Mouse (Mus musculus) embryonic facial prominence, embryonic 11.5 days (tissue): ENCODE results near the gene Lgals3bp. TPM values are rescaled to one million over a fixed set of nuclear protein-coding genes. Genes with fewer than 3 reads are reported as not detected.

Experiments
- ATAC-seq: fragments of 200-750 bp; cut with Nextera tagmentation; replicated peaks from 2 replicates; pipeline ENCODE4 v1.8.0; 2017; ENCODE audit warnings: low read depth; ENCODE audit not compliant: insufficient number of reproducible peaks, low FRiP score, low TSS enrichment
- DNase-seq: peaks from one replicate; pipeline ENCODE4 v3.0.0-alpha.2; 2015; ENCODE audit warnings: low spot score
- H3K27ac ChIP-seq: fragments of 300-500 bp; sonication (generic); replicated peaks from 2 replicates; pipeline ENCODE4 v1.5.1; 2014; ENCODE audit warnings: mild to moderate bottlenecking, low read depth, low read length, control low read depth
- H3K27me3 ChIP-seq: fragments of 300-500 bp; sonication (generic); 2 replicates; pipeline ENCODE4 v1.6.1; 2014; ENCODE audit warnings: mild to moderate bottlenecking, low read length, moderate library complexity, mixed read lengths; ENCODE audit not compliant: control insufficient read depth, insufficient read depth
- H3K36me3 ChIP-seq: fragments of 300-500 bp; sonication (generic); replicated peaks from 2 replicates; pipeline ENCODE4 v1.6.1; 2014; ENCODE audit warnings: low read depth, mild to moderate bottlenecking, low read length, moderate library complexity, mixed read lengths; ENCODE audit not compliant: control insufficient read depth, insufficient read depth
- H3K4me1 ChIP-seq: fragments of 300-500 bp; sonication (generic); 2 replicates; pipeline ENCODE4 v1.6.1; 2014; ENCODE audit warnings: low read length, mixed read lengths; ENCODE audit not compliant: control insufficient read depth, insufficient read depth
- H3K4me2 ChIP-seq: fragments of 300-500 bp; sonication (generic); 2 replicates; pipeline ENCODE4 v1.6.1; 2014; ENCODE audit warnings: low read depth, mild to moderate bottlenecking, control low read depth, low read length, moderate library complexity
- H3K4me3 ChIP-seq: fragments of 300-500 bp; sonication (generic); 2 replicates; pipeline ENCODE4 v1.5.1; 2014; ENCODE audit warnings: low read depth, low read length, control low read depth
- H3K9ac ChIP-seq: fragments of 300-500 bp; sonication (generic); replicated peaks from 2 replicates; pipeline ENCODE4 v1.6.1; 2014; ENCODE audit warnings: mild to moderate bottlenecking, control low read depth, low read length
- H3K9me3 ChIP-seq: fragments of 300-500 bp; sonication (generic); replicated peaks from 2 replicates; pipeline ENCODE4 v1.6.1; 2016; ENCODE audit warnings: mild to moderate bottlenecking, low read length, inconsistent platforms, mixed read lengths; ENCODE audit not compliant: control insufficient read depth
- WGBS: fragments of 180-500 bp; shearing (Covaris S2); extraction: QIAGEN DNeasy Blood & Tissue Kit; methylation state at CpG from one replicate; pipeline ENCODE4 v1.1.7; 2014; 5-methylcytosine and 5-hydroxymethylcytosine counted together
- polyA plus RNA-seq: library from polyadenylated mRNA; unstranded; fragments of >200 nt; fragmentation: Nextera tagmentation; extraction: Ambion mirVana; gene quantifications from 2 replicates; pipeline ENCODE4 v1.2.1, GENCODE M21; 2014

Lgals3bp gene
- polyA plus RNA-seq, 1 experiment from 2014 or later = 1.0 TPM

DNA sequence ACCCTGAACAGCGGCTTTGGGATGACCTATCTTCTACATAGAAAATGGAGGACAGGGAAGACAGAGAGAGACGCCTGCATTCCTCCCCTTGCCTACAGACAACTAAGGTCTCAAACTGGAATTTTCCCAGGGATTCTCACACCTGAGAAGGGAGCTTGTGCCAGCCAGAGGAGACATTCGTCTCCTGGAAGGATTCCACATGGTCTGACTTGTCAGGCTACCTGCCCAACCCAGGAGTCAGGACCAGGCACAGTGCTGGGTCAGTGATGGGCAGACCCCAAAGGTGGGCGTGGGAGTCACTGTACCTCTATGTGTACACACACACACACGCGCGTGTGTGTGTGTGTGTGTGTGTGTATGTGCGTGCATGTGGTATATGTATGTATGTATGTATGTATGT lies 3.4 kb upstream of the Lgals3bp start:
- H3K4me3 ChIP-seq = no peak overlapping the region
- no peak overlapping the region for H3K9ac ChIP-seq
- no peaks in the 10 kb centered on the region; the same call in 1 of the 2 replicates for H3K4me1 ChIP-seq
- DNase-seq = no peak
- no peaks in the 10 kb centered on the region; the same call in none of the 2 replicates for H3K36me3 ChIP-seq
- no peaks in the 10 kb centered on the region for H3K9me3 ChIP-seq
- no peak overlapping the region for H3K27ac ChIP-seq
- no peak overlapping the region for H3K4me2 ChIP-seq
- 93% methylated on average over 8 of the region's 8 CpGs for WGBS
- H3K27me3 ChIP-seq = no peaks in the 10 kb centered on the region
- ATAC-seq = no peak

DNA sequence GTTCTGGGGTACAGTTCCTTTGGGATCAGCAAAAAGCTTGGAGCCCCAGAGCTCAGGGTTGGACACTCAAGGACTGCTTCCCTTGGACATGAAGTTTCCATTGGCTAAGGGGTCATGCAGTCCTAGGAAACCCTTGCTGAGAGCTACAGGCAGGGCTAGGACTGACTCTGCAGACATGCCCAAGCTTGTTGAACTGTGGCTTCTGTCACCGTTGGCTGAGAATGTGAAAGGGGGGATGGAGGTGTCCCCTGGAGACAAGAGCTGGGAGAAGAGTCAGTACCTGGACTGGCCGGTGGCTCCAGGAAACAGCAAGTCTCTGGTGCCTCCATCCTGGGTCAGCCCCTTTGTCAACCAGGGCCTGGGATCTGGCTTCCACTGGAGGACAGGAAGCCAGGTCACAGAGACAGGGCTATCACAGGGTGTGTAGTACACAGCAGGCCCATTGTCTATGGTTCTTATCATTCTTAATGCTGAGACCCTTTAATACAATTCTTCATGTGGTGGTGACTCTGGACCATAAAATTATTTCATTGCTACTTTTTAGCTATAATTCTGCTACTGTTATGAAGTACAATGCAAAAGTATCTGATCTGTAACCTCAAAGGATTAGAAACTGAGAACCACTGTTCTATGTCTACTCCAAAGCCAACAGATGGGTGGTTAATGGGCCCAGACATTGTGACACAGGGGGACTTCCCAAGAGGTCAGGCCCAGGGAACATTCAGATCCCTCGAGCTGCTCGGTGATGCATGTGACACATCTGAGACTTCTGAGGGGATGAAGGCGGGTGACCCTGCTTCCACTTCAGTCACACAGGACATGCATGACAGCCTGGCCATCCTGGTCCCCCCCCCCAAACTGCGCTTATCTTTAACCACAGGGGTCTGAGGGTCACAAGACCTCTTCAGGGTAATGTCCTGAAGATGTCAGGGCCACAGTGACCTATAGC lies 2.3 kb upstream of the Lgals3bp start:
- H3K9me3 ChIP-seq = no peaks in the 10 kb centered on the region
- ATAC-seq = no peak
- H3K36me3 ChIP-seq = no peaks in the 10 kb centered on the region; the same call in 1 of the 2 replicates
- H3K27ac ChIP-seq = no peak overlapping the region
- no peak overlapping the region for H3K9ac ChIP-seq
- no peaks in the 10 kb centered on the region; the same call in 1 of the 2 replicates for H3K4me1 ChIP-seq
- no peak overlapping the region for H3K4me3 ChIP-seq
- no peak for DNase-seq
- no peaks in the 10 kb centered on the region for H3K27me3 ChIP-seq
- no peak overlapping the region for H3K4me2 ChIP-seq
- 77% methylated on average over 6 of the region's 6 CpGs for WGBS

DNA sequence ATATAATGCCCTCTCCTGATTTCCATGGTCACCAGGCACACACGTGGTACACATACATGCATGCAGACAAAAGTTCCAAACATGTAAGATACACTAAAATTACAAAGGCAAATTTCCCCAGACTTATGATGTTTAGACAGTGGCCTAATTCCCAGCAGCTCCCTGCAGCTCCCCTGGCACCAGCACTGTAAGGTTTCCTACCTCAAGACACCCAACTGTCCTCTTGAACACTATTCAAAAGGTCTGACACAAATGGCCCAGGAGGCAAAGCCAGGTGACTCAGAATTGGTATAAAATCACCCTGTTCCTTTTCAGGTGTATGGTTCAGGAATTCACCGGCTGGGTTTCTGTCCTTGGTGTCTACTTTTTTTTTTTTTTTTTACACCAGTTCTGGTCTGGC lies 1.3 kb upstream of the Lgals3bp start:
- no peak overlapping the region for H3K27ac ChIP-seq
- ATAC-seq (no peak), DNase-seq (no peak)
- H3K9me3 ChIP-seq = no peaks in the 10 kb centered on the region
- H3K9ac ChIP-seq = no peak overlapping the region
- H3K4me3 ChIP-seq = no peak overlapping the region
- H3K4me2 ChIP-seq = no peak overlapping the region
- no peaks in the 10 kb centered on the region for H3K27me3 ChIP-seq
- no peaks in the 10 kb centered on the region; the same call in 1 of the 2 replicates for H3K36me3 ChIP-seq
- no peaks in the 10 kb centered on the region; the same call in 1 of the 2 replicates for H3K4me1 ChIP-seq
- WGBS = 89% methylated on average over 2 of the region's 2 CpGs

DNA sequence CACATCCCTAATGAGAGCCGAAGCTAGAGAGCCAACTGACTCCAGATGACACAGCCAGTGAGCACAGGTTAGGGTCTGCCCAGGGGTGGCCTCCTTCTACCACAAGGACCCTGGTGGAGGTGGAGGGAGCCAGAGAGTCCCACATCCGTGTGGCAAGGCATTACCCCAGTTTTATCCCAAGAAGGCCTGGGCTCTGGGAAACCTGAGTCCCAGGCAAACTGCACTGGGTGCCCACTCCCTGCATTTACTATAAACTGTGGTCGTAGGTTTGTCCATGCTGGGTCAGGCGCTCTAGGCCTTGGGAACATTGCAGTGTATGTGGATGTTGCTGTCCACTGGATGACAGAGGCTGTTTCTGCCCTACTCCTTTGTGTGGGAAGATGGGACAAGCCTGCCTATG lies 697 bp downstream of the Lgals3bp start:
- no peak overlapping the region for H3K4me2 ChIP-seq
- H3K27me3 ChIP-seq = no peaks in the 10 kb centered on the region
- no peaks in the 10 kb centered on the region; the same call in 1 of the 2 replicates for H3K4me1 ChIP-seq
- H3K4me3 ChIP-seq = no peak overlapping the region
- no peaks in the 10 kb centered on the region for H3K36me3 ChIP-seq
- no peak for ATAC-seq
- no peak for DNase-seq
- no peak overlapping the region for H3K27ac ChIP-seq
- WGBS = 85% methylated on average over 4 of the region's 4 CpGs
- no peak overlapping the region for H3K9ac ChIP-seq
- H3K9me3 ChIP-seq = no peaks in the 10 kb centered on the region

DNA sequence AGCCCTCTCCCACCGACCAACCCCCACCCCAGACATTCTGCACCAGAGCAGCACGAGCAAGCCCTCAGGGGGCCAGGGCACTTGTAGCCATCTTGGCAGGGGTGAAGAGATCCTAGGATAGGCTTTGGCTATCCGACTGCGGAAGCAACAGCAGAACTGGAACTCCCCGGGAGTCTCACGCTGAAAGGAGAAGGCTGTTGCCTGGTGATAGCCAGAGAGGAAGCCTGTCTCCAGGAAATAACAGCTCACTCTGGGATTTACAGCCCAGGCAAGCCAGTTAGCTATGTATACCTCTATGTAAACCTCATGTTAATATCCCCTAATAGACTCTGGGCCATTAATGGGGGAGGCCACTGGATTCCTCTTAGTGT lies 1.3 kb downstream of the Lgals3bp start:
- H3K4me3 ChIP-seq = no peak overlapping the region
- H3K36me3 ChIP-seq = no peaks in the 10 kb centered on the region
- H3K27me3 ChIP-seq = no peaks in the 10 kb centered on the region
- H3K9me3 ChIP-seq = no peaks in the 10 kb centered on the region
- H3K4me2 ChIP-seq = no peak overlapping the region
- DNase-seq (no peak), ATAC-seq (no peak)
- WGBS = 38% methylated on average over 6 of the region's 6 CpGs
- H3K9ac ChIP-seq = no peak overlapping the region
- H3K27ac ChIP-seq = no peak overlapping the region; the same call in 1 of the 2 replicates
- no peaks in the 10 kb centered on the region; the same call in 1 of the 2 replicates for H3K4me1 ChIP-seq

DNA sequence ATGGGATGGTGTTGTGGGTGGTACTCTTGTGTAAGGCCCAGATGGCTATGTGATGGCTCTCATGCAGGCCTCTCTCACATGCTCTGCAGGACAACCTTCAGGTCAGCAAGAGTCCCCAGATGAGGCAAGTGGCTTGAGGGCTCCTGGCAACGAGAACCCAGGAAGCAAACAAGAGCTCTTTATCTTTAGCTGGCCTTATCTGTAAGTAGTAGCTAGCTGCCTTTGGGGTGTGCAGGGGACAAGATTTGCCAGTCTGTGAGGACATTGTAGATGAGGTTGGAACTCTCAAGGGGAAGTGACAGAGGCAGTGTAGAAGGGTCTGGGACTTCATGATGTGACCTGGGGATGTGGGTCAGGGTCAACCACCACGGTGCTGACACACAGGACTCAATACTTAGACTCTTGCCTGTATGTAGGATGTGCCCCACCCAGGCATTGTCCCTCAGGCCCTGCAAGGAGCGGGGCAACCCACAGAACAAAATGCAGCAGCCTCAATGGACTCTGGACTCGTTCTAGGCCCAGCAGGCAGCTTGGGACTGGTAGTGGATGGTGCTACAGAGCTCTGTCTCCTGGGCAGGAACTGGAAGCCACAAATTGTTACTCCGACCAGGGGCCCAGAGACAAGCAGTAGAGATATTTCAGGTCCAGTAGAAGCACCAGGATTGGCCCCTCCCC lies 1.9 kb downstream of the Lgals3bp start:
- no peak overlapping the region for H3K9ac ChIP-seq
- ATAC-seq = no peak
- H3K9me3 ChIP-seq = no peaks in the 10 kb centered on the region
- no peak overlapping the region for H3K4me3 ChIP-seq
- 67% methylated on average over 5 of the region's 5 CpGs for WGBS
- H3K27ac ChIP-seq = no peak overlapping the region; the same call in 1 of the 2 replicates
- no peaks in the 10 kb centered on the region; the same call in 1 of the 2 replicates for H3K4me1 ChIP-seq
- H3K27me3 ChIP-seq = no peaks in the 10 kb centered on the region
- no peaks in the 10 kb centered on the region for H3K36me3 ChIP-seq
- H3K4me2 ChIP-seq = no peak overlapping the region
- no peak for DNase-seq

DNA sequence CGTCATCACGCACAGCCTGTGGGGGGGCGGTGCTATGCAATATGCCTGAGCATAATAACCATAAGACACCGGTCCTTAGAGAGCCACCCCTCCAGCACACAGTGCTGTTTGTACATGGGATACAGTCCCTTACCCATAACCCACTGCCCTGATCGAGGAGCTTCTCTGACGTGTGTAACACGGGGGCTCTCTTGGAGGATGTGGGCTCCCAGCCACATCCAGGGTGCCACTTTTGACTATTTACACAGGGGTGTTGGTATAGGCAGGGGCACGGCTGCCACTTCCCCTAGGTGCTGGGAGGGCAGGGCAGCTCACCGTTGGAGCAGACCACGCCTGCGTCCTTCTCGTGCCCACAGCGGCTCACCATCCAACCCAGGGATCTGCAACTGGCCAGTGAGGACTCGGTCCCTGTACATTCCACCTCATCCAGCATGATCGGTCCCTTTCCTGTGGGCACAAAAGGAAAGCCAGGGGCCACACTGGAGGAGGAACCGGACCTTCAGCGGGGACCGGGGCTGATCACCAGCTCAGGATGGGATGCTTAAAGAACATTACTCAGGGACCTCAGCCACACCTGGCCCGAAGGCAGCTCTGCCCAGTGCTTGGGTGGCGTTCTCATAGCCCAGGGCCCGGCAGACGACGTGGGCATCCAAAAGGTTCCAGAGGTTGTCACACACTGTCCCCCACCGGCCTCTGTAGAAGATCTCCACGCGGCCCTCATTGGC lies 3.9 kb downstream of the Lgals3bp start:
- Histone ChIP-seq H3K27me3 (no peaks in the 10 kb centered on the region), H3K27ac (no peak overlapping the region), H3K36me3 (no peaks in the 10 kb centered on the region), H3K9me3 (no peaks in the 10 kb centered on the region), H3K9ac (no peak overlapping the region), H3K4me3 (no peak overlapping the region), H3K4me1 (no peaks in the 10 kb centered on the region; the same call in 1 of the 2 replicates), H3K4me2 (no peak overlapping the region)
- DNase-seq (no peak), ATAC-seq (no peak)
- 91% methylated on average over 26 of the region's 26 CpGs for WGBS
